Mouse (Mus musculus) testis, adult 2 months (tissue): ENCODE data around the gene Olfr312. TPM values are rescaled to one million over a fixed set of nuclear protein-coding genes. Genes with fewer than 3 reads are reported as not detected.

Experiments
- H3K27ac ChIP-seq: fragments of 200-500 bp; 2 replicates; pipeline ENCODE4 v1.5.1; 2012; ENCODE audit warnings: low read depth, low read length; ENCODE audit not compliant: control insufficient read depth, insufficient read depth
- H3K27me3 ChIP-seq: fragments of 200-500 bp; 2 replicates; pipeline ENCODE4 v1.6.1; 2012; ENCODE audit warnings: mild to moderate bottlenecking, low read length, moderate library complexity; ENCODE audit not compliant: control insufficient read depth, insufficient read depth
- H3K36me3 ChIP-seq: fragments of 200-500 bp; 2 replicates; pipeline ENCODE4 v1.6.1; 2012; ENCODE audit warnings: mild to moderate bottlenecking, low read length; ENCODE audit not compliant: control insufficient read depth, insufficient read depth
- H3K4me1 ChIP-seq: fragments of 200-500 bp; 2 replicates; pipeline ENCODE4 v1.6.1; 2012; ENCODE audit warnings: low read length; ENCODE audit not compliant: control insufficient read depth, insufficient read depth
- H3K4me3 ChIP-seq: fragments of 200-500 bp; 2 replicates; pipeline ENCODE4 v1.5.1; 2012; ENCODE audit warnings: low read depth, mild to moderate bottlenecking, low read length, moderate library complexity, mixed read lengths; ENCODE audit not compliant: control insufficient read depth
- CTCF ChIP-seq: fragments of 200-500 bp; IDR thresholded peaks from 2 replicates; pipeline ENCODE4 v1.5.1; 2012; ENCODE audit warnings: low read depth, mild to moderate bottlenecking, inconsistent platforms, low read length, moderate library complexity; ENCODE audit not compliant: control insufficient read depth, insufficient read depth, insufficient replicate concordance
- POLR2A ChIP-seq: fragments of 200-500 bp; IDR thresholded peaks from 2 replicates; pipeline ENCODE4 v1.6.1; 2012; ENCODE audit warnings: low read depth, mild to moderate bottlenecking, inconsistent platforms, low read length, moderate library complexity; ENCODE audit not compliant: control insufficient read depth
- polyA plus RNA-seq: library from polyadenylated mRNA; depleted of rRNA; stranded (reverse); fragments of >200 nt; gene quantifications from 2 replicates; pipeline ENCODE4 v1.2.3, GENCODE M21; 2012; rRNA removed

Gene Olfr312
- polyA plus RNA-seq, 1 experiment, result 0.02 TPM

DNA sequence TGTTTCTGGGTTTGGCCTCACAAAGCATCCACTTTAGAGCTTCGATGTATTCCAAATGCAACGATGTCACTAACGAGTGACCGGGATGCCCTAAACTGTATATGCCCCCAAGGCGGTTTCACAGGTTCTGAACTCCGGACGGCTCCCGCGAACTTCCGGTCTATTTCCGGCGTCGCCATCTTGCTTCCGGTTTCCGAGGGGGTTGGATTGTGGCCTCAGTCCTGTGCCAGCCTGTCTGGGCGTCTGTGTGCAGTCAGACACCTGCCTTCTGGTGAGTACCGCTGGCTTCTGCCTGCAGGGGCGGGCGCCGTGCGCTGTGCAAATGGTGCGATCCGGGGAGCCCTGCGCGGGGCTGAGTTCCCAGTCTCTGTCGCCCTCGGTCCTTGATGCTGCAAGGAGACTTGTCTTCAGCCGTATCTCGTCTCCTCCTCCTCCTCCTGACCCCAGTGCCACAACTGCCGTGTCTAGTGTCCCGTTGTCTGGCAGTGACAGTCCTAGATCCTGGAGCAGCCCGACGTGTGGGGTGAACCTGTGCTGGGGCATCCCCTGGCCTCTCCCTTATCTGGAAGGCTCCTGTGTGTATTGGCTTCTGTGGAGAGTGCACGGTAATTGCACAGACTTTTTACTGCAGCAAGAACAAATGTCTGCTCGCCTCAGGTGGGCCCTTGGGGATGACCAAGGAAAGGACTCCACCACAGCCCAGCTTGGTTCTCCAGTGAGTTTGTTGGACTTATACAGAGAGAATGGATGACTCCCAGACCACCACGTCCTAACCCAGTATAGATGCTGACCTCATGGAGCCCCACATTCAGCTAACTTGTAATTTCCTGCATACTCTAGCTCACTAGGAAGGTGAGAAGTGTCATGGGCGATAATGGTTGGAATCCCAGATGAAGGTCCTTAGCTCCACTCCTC, 38.3 kb downstream of the Olfr312 start, which contains the start of gene 2810021J22Rik:
Gene 2810021J22Rik (plus strand): TSS at position 178 of the 915 bp plus-strand sequence.
- H3K4me3 ChIP-seq, result peak within 1 kb of the TSS; percentile 95
- H3K4me1 ChIP-seq, result peaks cover 5% of the 10 kb centered on the region
- TF ChIP-seq POLR2A (no peak; the same call in 1 of the 2 replicates), CTCF (no peak)
- H3K27me3 ChIP-seq, result no peaks in the 10 kb centered on the region
- peak within 1 kb of the TSS; percentile 68 for H3K27ac ChIP-seq
- no peaks in the 10 kb centered on the region; the same call in none of the 2 replicates for H3K36me3 ChIP-seq

DNA sequence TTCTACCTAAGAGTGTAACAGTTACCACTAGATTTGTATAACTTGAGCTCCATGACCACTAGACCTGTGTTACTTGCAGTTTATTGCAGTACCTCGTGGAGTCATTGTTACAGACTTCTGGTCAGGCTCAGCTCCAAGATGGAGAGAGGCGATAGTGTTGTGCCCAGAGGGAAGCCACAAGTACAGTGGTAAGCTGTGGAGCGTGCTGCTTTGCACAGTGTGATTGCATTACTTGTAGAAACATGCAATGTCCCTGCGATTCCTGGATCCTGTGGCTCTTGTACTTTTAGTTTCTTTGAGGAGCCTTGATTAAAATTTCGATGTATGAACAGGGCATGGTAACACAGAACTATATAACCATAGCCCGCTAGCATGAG, 38.9 kb downstream of the Olfr312 start:
- Histone ChIP-seq H3K4me1 (peaks cover 5% of the 10 kb centered on the region), H3K36me3 (no peaks in the 10 kb centered on the region; the same call in none of the 2 replicates), H3K4me3 (no peak overlapping the region), H3K27ac (no peak overlapping the region), H3K27me3 (no peaks in the 10 kb centered on the region)
- TF ChIP-seq CTCF (no peak), POLR2A (no peak)

GRCm38 (mm10) chr11:58870961-58871360, 41.9 kb downstream of the Olfr312 start:
- peaks cover 5% of the 10 kb centered on the region for H3K4me1 ChIP-seq
- H3K27me3 ChIP-seq, result no peaks in the 10 kb centered on the region
- no peaks in the 10 kb centered on the region; the same call in none of the 2 replicates for H3K36me3 ChIP-seq
- no peak for TF ChIP-seq POLR2A
- TF ChIP-seq CTCF, result no peak
- no peak overlapping the region for H3K4me3 ChIP-seq
- H3K27ac ChIP-seq, result no peak overlapping the region

- Histone ChIP-seq H3K4me1 (no peaks in the 10 kb centered on the region), H3K36me3 (peaks cover 2% of the 10 kb centered on the region), H3K4me3 (no peak overlapping the region), H3K27me3 (no peaks in the 10 kb centered on the region), H3K27ac (no peak overlapping the region)
- TF ChIP-seq POLR2A (no peak), CTCF (no peak)
These were observed 54.7 kb downstream of the Olfr312 start for GRCm38 (mm10) chr11:58883756-58884155.

Other genes starting within 250 kb of the Olfr312 start
- not detected in 2 replicates for gene Olfr324, start 234.1 kb upstream of the Olfr312 start, polyA plus RNA-seq
- not detected in 2 replicates for gene 2210407C18Rik, start 213.2 kb upstream of the Olfr312 start, polyA plus RNA-seq
- gene Olfr323, start 198.7 kb upstream of the Olfr312 start, polyA plus RNA-seq, result 0.57 and 2.2 TPM in 2 replicates
- gene Trim58, start 188.8 kb upstream of the Olfr312 start, polyA plus RNA-seq, result not detected in 2 replicates
- gene Olfr322, start 170.5 kb upstream of the Olfr312 start, polyA plus RNA-seq, result not detected in 2 replicates
- gene Olfr320, start 148.1 kb upstream of the Olfr312 start, polyA plus RNA-seq, result not detected in 2 replicates
- not detected in 2 replicates for gene Olfr319, start 130.1 kb upstream of the Olfr312 start, polyA plus RNA-seq
- 0.35 TPM in 1 of 2 replicates, not detected in the other for gene Olfr318, start 105.2 kb upstream of the Olfr312 start, polyA plus RNA-seq
- 0.16 and 0.96 TPM in 2 replicates for gene Olfr317, start 90.0 kb upstream of the Olfr312 start, polyA plus RNA-seq
- gene Olfr316, start 76.5 kb upstream of the Olfr312 start, polyA plus RNA-seq, result 0.29 and 3.1 TPM in 2 replicates
- not detected in 2 replicates for gene Olfr315, start 56.0 kb upstream of the Olfr312 start, polyA plus RNA-seq
- not detected in 2 replicates for gene Olfr314, start 46.3 kb upstream of the Olfr312 start, polyA plus RNA-seq
- 142 and 144 TPM in 2 replicates for gene Fam183b, start 27.3 kb upstream of the Olfr312 start, polyA plus RNA-seq
- 0.09 and 0.42 TPM in 2 replicates for gene Olfr313, start 14.2 kb upstream of the Olfr312 start, polyA plus RNA-seq
- gene Olfr311, start 10.0 kb downstream of the Olfr312 start, polyA plus RNA-seq, result not detected in 2 replicates
- 1.4 and 1.7 TPM in 2 replicates for gene Gm12258, start 17.9 kb downstream of the Olfr312 start, polyA plus RNA-seq
- 3.1 and 9.7 TPM in 2 replicates for gene 2810021J22Rik, start 38.0 kb downstream of the Olfr312 start, polyA plus RNA-seq
- 23.7 and 35.2 TPM in 2 replicates for gene Zfp39, start 75.0 kb downstream of the Olfr312 start, polyA plus RNA-seq
- gene Btnl10, start 88.7 kb downstream of the Olfr312 start, polyA plus RNA-seq, result 6.8 and 10.1 TPM in 2 replicates
- gene Rnf187, start 109.7 kb downstream of the Olfr312 start, polyA plus RNA-seq, result 215 and 247 TPM in 2 replicates
- gene Hist3h2ba, start 119.7 kb downstream of the Olfr312 start, polyA plus RNA-seq, result 8.7 and 8.9 TPM in 2 replicates
- gene Hist3h2a, start 125.4 kb downstream of the Olfr312 start, polyA plus RNA-seq, result 6.4 and 6.5 TPM in 2 replicates
- gene Trim17, start 125.4 kb downstream of the Olfr312 start, polyA plus RNA-seq, result 166 and 167 TPM in 2 replicates
- 44.1 and 48.9 TPM in 2 replicates for gene Trim11, start 148.9 kb downstream of the Olfr312 start, polyA plus RNA-seq